Mouse (Mus musculus): ENCODE results near the gene Dgkb. TPM values are rescaled to one million over a fixed set of nuclear protein-coding genes. Genes with fewer than 3 reads are reported as not detected.

Gene Dgkb
- polyA plus RNA-seq, 1 experiment from 2014 or later = 0.07 TPM

GRCm38 (mm10) chr12:38385942-38386341 lies 568.4 kb downstream of the Dgkb start:
- Histone ChIP-seq H3K4me2 (no peak overlapping the region), H3K27ac (replicated peaks) (no peak overlapping the region)
- ATAC-seq (ENCODE audit: insufficient read depth) = no peak

GRCm38 (mm10) chr12:38386991-38387390 lies 569.5 kb downstream of the Dgkb start:
- Histone ChIP-seq H3K9me3 (replicated peaks) (no peaks in the 10 kb centered on the region), H3K4me1 (replicated peaks) (no peaks in the 10 kb centered on the region), H3K27ac (replicated peaks) (no peak overlapping the region), H3K9ac (no peak overlapping the region), H3K4me2 (no peak overlapping the region), H3K27me3 (no peaks in the 10 kb centered on the region), H3K36me3 (replicated peaks) (no peaks in the 10 kb centered on the region), H3K4me3 (replicated peaks) (no peak overlapping the region)
- no peak for ATAC-seq (ENCODE audit: insufficient read depth)
- 64% methylated on average over 1 of the region's 1 CpGs for WGBS (ENCODE audit: insufficient replicate concordance)

More at GRCm38 (mm10) chr12:38385942-38386341, 568.4 kb downstream of the Dgkb start:
- Histone ChIP-seq H3K4me3 (replicated peaks) (no peak overlapping the region), H3K27me3 (no peaks in the 10 kb centered on the region), H3K36me3 (replicated peaks) (no peaks in the 10 kb centered on the region), H3K4me1 (replicated peaks) (no peaks in the 10 kb centered on the region), H3K9me3 (replicated peaks) (no peaks in the 10 kb centered on the region), H3K9ac (no peak overlapping the region)
- WGBS (ENCODE audit: insufficient replicate concordance) = 60% methylated on average over 6 of the region's 6 CpGs

- WGBS (ENCODE audit: insufficient replicate concordance) = 45% methylated on average over 2 of the region's 2 CpGs
These were observed 570.1 kb downstream of the Dgkb start for GRCm38 (mm10) chr12:38387654-38388053.

DNA sequence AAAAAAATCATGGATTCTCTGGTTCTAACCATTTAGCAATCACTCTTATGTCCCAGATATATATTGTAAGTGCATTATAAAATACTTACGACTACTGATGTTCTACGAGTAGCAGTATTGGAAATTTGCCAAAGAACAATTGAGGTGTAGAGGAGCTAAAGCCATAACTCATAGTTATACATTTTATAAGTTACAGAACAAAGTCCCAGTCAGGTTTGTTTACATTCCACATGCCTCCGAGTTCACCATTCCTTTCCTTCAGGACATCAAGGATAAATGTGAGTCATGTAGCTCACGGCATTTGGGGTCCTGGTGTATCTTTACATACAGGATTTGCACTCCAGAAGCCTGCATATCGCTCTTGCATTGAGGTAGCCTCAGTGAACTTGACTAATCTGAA lies 570.7 kb downstream of the Dgkb start:
- Histone ChIP-seq H3K4me2 (no peak overlapping the region), H3K36me3 (replicated peaks) (no peaks in the 10 kb centered on the region), H3K9me3 (replicated peaks) (no peaks in the 10 kb centered on the region), H3K4me1 (replicated peaks) (no peaks in the 10 kb centered on the region), H3K27me3 (no peaks in the 10 kb centered on the region), H3K4me3 (replicated peaks) (no peak overlapping the region), H3K9ac (no peak overlapping the region), H3K27ac (replicated peaks) (no peak overlapping the region)
- no peak for ATAC-seq (ENCODE audit: insufficient read depth)
- WGBS (ENCODE audit: insufficient replicate concordance) = 59% methylated on average over 5 of the region's 5 CpGs

More at GRCm38 (mm10) chr12:38387654-38388053, 570.1 kb downstream of the Dgkb start:
- no peaks in the 10 kb centered on the region for H3K9me3 ChIP-seq (replicated peaks)
- H3K27ac ChIP-seq (replicated peaks) = no peak overlapping the region
- H3K4me3 ChIP-seq (replicated peaks) = no peak overlapping the region
- H3K4me2 ChIP-seq = no peak overlapping the region
- H3K36me3 ChIP-seq (replicated peaks) = no peaks in the 10 kb centered on the region
- ATAC-seq (ENCODE audit: insufficient read depth) = no peak
- no peak overlapping the region for H3K9ac ChIP-seq
- H3K27me3 ChIP-seq = no peaks in the 10 kb centered on the region
- H3K4me1 ChIP-seq (replicated peaks) = no peaks in the 10 kb centered on the region

DNA sequence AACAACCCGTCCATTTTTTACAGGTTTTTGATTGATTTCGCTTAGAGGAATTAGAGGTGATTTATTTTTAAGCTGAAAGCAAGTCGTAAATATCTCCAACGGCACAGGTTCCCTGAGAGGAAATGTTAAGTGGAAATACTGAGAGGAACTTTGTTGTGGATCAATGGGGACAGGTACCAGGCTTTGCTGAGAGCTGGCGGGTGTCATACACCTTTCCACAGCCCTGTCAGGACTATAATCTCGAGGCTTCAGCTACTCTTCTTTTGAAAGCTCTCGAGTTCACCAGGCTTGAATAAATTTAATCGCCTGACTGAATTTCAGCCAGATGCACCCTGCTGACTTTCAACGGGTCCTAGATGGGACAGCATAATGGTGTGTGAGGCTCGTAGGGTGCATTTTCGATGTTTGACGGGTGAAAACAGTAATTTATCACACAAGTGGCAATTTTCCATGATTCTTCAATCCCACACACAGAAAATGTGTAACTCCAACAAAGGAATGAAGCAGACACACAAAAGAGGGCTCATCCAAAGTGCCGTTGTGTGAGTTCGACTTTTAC lies 580.3 kb downstream of the Dgkb start:
- Histone ChIP-seq H3K9me3 (replicated peaks) (no peaks in the 10 kb centered on the region), H3K9ac (no peak overlapping the region), H3K27me3 (no peaks in the 10 kb centered on the region), H3K36me3 (replicated peaks) (no peaks in the 10 kb centered on the region), H3K4me2 (no peak overlapping the region), H3K4me1 (replicated peaks) (no peaks in the 10 kb centered on the region), H3K4me3 (replicated peaks) (no peak overlapping the region), H3K27ac (replicated peaks) (no peak overlapping the region)
- WGBS (ENCODE audit: insufficient replicate concordance) = 56% methylated on average over 14 of the region's 14 CpGs
- no peak for ATAC-seq (ENCODE audit: insufficient read depth)

- 54% methylated on average over 4 of the region's 4 CpGs for WGBS (ENCODE audit: insufficient replicate concordance)
- Histone ChIP-seq H3K4me3 (replicated peaks) (no peak overlapping the region), H3K4me1 (replicated peaks) (no peaks in the 10 kb centered on the region), H3K9me3 (replicated peaks) (no peaks in the 10 kb centered on the region), H3K27me3 (no peaks in the 10 kb centered on the region), H3K36me3 (replicated peaks) (no peaks in the 10 kb centered on the region), H3K4me2 (no peak overlapping the region), H3K9ac (no peak overlapping the region), H3K27ac (replicated peaks) (no peak overlapping the region)
- no peak for ATAC-seq (ENCODE audit: insufficient read depth)
These were observed 582.6 kb downstream of the Dgkb start for GRCm38 (mm10) chr12:38400089-38400488.

- no peak overlapping the region for H3K9ac ChIP-seq
- H3K4me1 ChIP-seq (replicated peaks) = no peaks in the 10 kb centered on the region
- no peak for ATAC-seq (ENCODE audit: insufficient read depth)
- WGBS (ENCODE audit: insufficient replicate concordance) = 52% methylated on average over 10 of the region's 10 CpGs
- H3K27ac ChIP-seq (replicated peaks) = no peak overlapping the region
- H3K4me3 ChIP-seq (replicated peaks) = no peak overlapping the region
- no peak overlapping the region for H3K4me2 ChIP-seq
- no peaks in the 10 kb centered on the region for H3K36me3 ChIP-seq (replicated peaks)
- no peaks in the 10 kb centered on the region for H3K27me3 ChIP-seq
- no peaks in the 10 kb centered on the region for H3K9me3 ChIP-seq (replicated peaks)
These were observed 618.0 kb downstream of the Dgkb start for GRCm38 (mm10) chr12:38435364-38436130.

DNA sequence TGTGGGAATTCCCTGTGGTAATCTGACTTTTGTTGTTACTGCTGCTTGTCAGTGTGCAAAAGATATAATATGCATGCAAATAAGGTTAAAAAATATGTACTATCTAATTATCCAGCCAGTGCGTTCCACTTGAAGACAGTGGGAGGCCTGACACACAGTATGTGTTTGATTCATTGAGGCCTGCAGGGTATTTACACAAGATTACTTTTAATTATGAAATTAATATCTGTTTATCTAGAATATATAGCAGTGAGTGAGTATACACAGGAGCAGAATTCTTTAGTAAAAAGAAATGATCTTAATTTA lies 618.6 kb downstream of the Dgkb start:
- Histone ChIP-seq H3K36me3 (replicated peaks) (no peaks in the 10 kb centered on the region), H3K4me3 (replicated peaks) (no peak overlapping the region), H3K9me3 (replicated peaks) (no peaks in the 10 kb centered on the region), H3K9ac (no peak overlapping the region), H3K27me3 (no peaks in the 10 kb centered on the region), H3K4me2 (no peak overlapping the region), H3K27ac (replicated peaks) (no peak overlapping the region), H3K4me1 (replicated peaks) (no peaks in the 10 kb centered on the region)
- WGBS (ENCODE audit: insufficient replicate concordance) = 68% methylated on average over 1 of the region's 1 CpGs
- ATAC-seq (ENCODE audit: insufficient read depth) = no peak

GRCm38 (mm10) chr12:38450323-38451087 lies 633.0 kb downstream of the Dgkb start:
- Histone ChIP-seq H3K27ac (replicated peaks) (no peak overlapping the region), H3K9me3 (replicated peaks) (no peaks in the 10 kb centered on the region), H3K4me3 (replicated peaks) (no peak overlapping the region), H3K36me3 (replicated peaks) (no peaks in the 10 kb centered on the region), H3K27me3 (no peaks in the 10 kb centered on the region), H3K4me2 (no peak overlapping the region), H3K4me1 (replicated peaks) (no peaks in the 10 kb centered on the region), H3K9ac (no peak overlapping the region)
- whole genome bisulfite sequencing (ENCODE audit: insufficient replicate concordance) = 53% methylated on average over 7 of the region's 7 CpGs
- no peak for ATAC-seq (ENCODE audit: insufficient read depth)

- H3K27me3 ChIP-seq = no peaks in the 10 kb centered on the region
- no peak overlapping the region for H3K27ac ChIP-seq (replicated peaks)
- no peaks in the 10 kb centered on the region for H3K9me3 ChIP-seq (replicated peaks)
- no peak overlapping the region for H3K4me3 ChIP-seq (replicated peaks)
- ATAC-seq (ENCODE audit: insufficient read depth) = no peak
- WGBS (ENCODE audit: insufficient replicate concordance) = 74% methylated on average over 3 of the region's 3 CpGs
- H3K36me3 ChIP-seq (replicated peaks) = no peaks in the 10 kb centered on the region
- H3K4me2 ChIP-seq = no peak overlapping the region
- H3K9ac ChIP-seq = no peak overlapping the region
- H3K4me1 ChIP-seq (replicated peaks) = no peaks in the 10 kb centered on the region
These were observed 634.2 kb downstream of the Dgkb start for GRCm38 (mm10) chr12:38451677-38452076.

DNA sequence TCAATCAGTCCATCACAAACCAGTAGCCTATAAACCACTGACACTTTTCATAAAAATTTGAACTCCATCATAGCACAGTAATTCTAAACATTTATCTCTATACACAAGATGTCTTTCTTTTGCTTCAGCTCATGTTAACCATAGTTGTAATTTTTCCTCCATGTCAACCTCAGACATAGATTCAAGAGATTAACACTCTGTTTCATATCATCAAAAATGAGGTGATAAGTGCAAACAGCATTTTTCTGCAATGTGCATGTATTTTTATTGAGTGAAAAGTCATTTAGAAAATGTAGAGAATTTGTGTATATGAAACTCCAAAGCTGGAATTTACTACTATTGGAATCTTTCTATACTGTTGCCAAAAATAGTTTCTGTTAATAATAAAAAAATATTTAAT lies 650.7 kb downstream of the Dgkb start:
- no peak overlapping the region for H3K4me2 ChIP-seq
- ATAC-seq (ENCODE audit: insufficient read depth) = no peak

More for the DNA sequence above, 650.7 kb downstream of the Dgkb start:
- Histone ChIP-seq H3K4me1 (replicated peaks) (no peaks in the 10 kb centered on the region), H3K9me3 (replicated peaks) (no peaks in the 10 kb centered on the region), H3K27me3 (no peaks in the 10 kb centered on the region), H3K9ac (no peak overlapping the region), H3K36me3 (replicated peaks) (no peaks in the 10 kb centered on the region), H3K4me3 (replicated peaks) (no peak overlapping the region), H3K27ac (replicated peaks) (no peak overlapping the region)

Data from liver, embryonic 15.5 days (tissue).